Mouse (Mus musculus) brain, embryonic 14.5 days (tissue): ENCODE data around the gene E330009J07Rik.

ENCODE experiments used
- CTCF ChIP-seq: fragments of 200-500 bp; IDR thresholded peaks from 2 replicates; pipeline ENCODE4 v1.5.1; 2012; ENCODE audit warnings: inconsistent platforms, mild to moderate bottlenecking, moderate library complexity, borderline replicate concordance; ENCODE audit not compliant: insufficient read depth, insufficient read length; ENCODE audit errors: extremely low read depth
- POLR2A ChIP-seq: fragments of 200-500 bp; IDR thresholded peaks from 2 replicates; pipeline ENCODE4 v1.6.1; 2012; ENCODE audit warnings: mild to moderate bottlenecking, inconsistent platforms, borderline replicate concordance; ENCODE audit not compliant: poor library complexity, insufficient read depth, insufficient read length, severe bottlenecking; ENCODE audit errors: extremely low read depth

GRCm38 (mm10) chr6:40371031-40371430 is 64.9 kb downstream of the E330009J07Rik start:
- TF ChIP-seq CTCF, result no peak
- no peak for TF ChIP-seq POLR2A
